Mouse (Mus musculus): ENCODE results near the gene Cnga1. TPM values are rescaled to one million over a fixed set of nuclear protein-coding genes. Genes with fewer than 3 reads are reported as not detected.

Cnga1 gene
- polyA plus RNA-seq, 1 experiment from 2014 or later = not detected

DNA sequence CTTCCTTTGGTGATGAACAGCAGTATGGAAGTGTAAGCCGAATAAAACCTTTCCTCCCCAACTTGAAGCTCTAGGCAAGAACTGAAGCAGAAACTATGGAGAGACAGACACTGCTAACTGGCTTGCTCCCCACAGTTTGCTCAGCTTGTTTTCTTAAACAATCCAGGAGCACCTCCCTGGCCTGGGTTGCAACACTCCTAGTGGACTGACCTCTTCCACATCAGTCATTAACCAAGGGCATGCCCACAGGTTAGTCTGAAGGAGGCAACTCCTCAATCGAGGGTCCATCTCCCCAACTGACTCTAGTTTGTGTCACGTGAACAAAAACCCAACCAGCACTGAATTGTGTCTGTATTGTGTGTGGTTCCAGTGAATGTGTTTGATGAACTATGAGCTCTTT lies 20.8 kb upstream of the Cnga1 start:
- H3K36me3 ChIP-seq (ENCODE audit: control insufficient read depth, insufficient read depth, low read length) = no peaks in the 10 kb centered on the region
- H3K4me1 ChIP-seq (ENCODE audit: control insufficient read depth, insufficient read depth, low read length) = no peaks in the 10 kb centered on the region
- no peak overlapping the region for H3K4me3 ChIP-seq (replicated peaks; ENCODE audit: low read length)
- no peak overlapping the region for H3K4me2 ChIP-seq (ENCODE audit: low read depth, low read length)
- no peaks in the 10 kb centered on the region for H3K9me3 ChIP-seq (replicated peaks; ENCODE audit: control insufficient read depth, low read length)
- WGBS = 52% methylated on average over 3 of the region's 3 CpGs
- ATAC-seq (ENCODE audit: insufficient read depth, low FRiP score) = no peak
- no peaks in the 10 kb centered on the region for H3K27me3 ChIP-seq (ENCODE audit: control insufficient read depth, insufficient read depth, low read length)
- H3K9ac ChIP-seq (ENCODE audit: low read length) = no peak overlapping the region
- H3K27ac ChIP-seq (ENCODE audit: low read length) = no peak overlapping the region

DNA sequence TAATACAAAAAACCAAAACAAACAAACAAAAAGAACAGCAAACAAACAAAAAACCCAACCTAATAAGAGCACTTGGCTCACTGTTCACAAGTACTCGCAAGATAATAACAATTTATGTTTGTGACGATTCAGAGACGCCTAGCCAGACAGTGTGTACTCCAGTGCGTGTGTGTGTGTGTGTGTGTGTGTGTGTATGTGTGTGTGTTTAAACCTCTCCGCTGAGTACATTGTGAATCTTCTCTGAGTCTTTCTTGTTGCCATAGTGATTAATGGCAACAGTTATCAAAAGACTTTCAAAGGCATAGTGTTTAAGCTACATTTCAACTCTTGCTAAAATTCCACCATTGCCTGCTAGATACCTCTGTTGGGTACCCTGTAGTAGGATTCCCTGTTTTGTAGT lies 20.1 kb upstream of the Cnga1 start:
- Histone ChIP-seq H3K9me3 (replicated peaks; ENCODE audit: control insufficient read depth, low read length) (no peaks in the 10 kb centered on the region), H3K36me3 (ENCODE audit: control insufficient read depth, insufficient read depth, low read length) (no peaks in the 10 kb centered on the region), H3K9ac (ENCODE audit: low read length) (no peak overlapping the region), H3K4me3 (replicated peaks; ENCODE audit: low read length) (no peak overlapping the region), H3K27me3 (ENCODE audit: control insufficient read depth, insufficient read depth, low read length) (no peaks in the 10 kb centered on the region), H3K27ac (ENCODE audit: low read length) (no peak overlapping the region), H3K4me1 (ENCODE audit: control insufficient read depth, insufficient read depth, low read length) (no peaks in the 10 kb centered on the region), H3K4me2 (ENCODE audit: low read depth, low read length) (no peak overlapping the region)
- WGBS = 81% methylated on average over 5 of the region's 5 CpGs
- no peak for ATAC-seq (ENCODE audit: insufficient read depth, low FRiP score)

- ATAC-seq (ENCODE audit: insufficient read depth, low FRiP score) = no peak
- Histone ChIP-seq H3K4me3 (replicated peaks; ENCODE audit: low read length) (no peak overlapping the region), H3K9me3 (replicated peaks; ENCODE audit: control insufficient read depth, low read length) (no peaks in the 10 kb centered on the region), H3K27ac (ENCODE audit: low read length) (no peak overlapping the region), H3K27me3 (ENCODE audit: control insufficient read depth, insufficient read depth, low read length) (no peaks in the 10 kb centered on the region), H3K36me3 (ENCODE audit: control insufficient read depth, insufficient read depth, low read length) (no peaks in the 10 kb centered on the region), H3K4me1 (ENCODE audit: control insufficient read depth, insufficient read depth, low read length) (no peaks in the 10 kb centered on the region), H3K9ac (ENCODE audit: low read length) (no peak overlapping the region), H3K4me2 (ENCODE audit: low read depth, low read length) (no peak overlapping the region)
- 75% methylated on average over 6 of the region's 6 CpGs for WGBS
These were observed 17.1 kb upstream of the Cnga1 start for GRCm38 (mm10) chr5:72661051-72661781.

DNA sequence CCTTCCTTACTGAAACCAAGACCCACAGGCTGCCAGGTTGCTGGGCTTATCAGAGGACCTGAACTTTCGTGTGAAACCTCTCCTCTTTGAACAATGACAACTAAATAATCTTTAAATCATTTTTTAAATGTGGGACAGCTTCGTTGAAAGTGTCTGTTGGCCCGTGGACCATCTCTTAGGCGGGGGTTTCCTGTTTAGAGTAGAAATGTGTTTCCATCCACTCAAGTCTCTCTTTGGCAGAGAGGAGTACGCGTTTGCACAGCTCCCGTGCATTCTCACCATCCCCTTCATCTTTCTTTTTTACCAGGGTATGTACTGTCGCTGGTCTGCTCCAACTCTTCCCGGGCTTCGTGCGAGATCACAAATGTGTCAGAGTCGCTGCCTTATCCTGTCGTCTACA lies 14.3 kb upstream of the Cnga1 start:
- no peak overlapping the region for H3K9ac ChIP-seq (ENCODE audit: low read length)
- H3K4me3 ChIP-seq (replicated peaks; ENCODE audit: low read length) = no peak overlapping the region
- no peak overlapping the region for H3K27ac ChIP-seq (ENCODE audit: low read length)
- ATAC-seq (ENCODE audit: insufficient read depth, low FRiP score) = no peak
- no peaks in the 10 kb centered on the region for H3K36me3 ChIP-seq (ENCODE audit: control insufficient read depth, insufficient read depth, low read length)
- H3K9me3 ChIP-seq (replicated peaks; ENCODE audit: control insufficient read depth, low read length) = no peaks in the 10 kb centered on the region
- H3K27me3 ChIP-seq (ENCODE audit: control insufficient read depth, insufficient read depth, low read length) = no peaks in the 10 kb centered on the region
- H3K4me1 ChIP-seq (ENCODE audit: control insufficient read depth, insufficient read depth, low read length) = no peaks in the 10 kb centered on the region
- H3K4me2 ChIP-seq (ENCODE audit: low read depth, low read length) = no peak overlapping the region
- WGBS = 76% methylated on average over 13 of the region's 13 CpGs

GRCm38 (mm10) chr5:72656270-72656791 lies 12.3 kb upstream of the Cnga1 start:
- no peaks in the 10 kb centered on the region for H3K4me1 ChIP-seq (ENCODE audit: control insufficient read depth, insufficient read depth, low read length)
- H3K9ac ChIP-seq (ENCODE audit: low read length) = no peak overlapping the region
- no peaks in the 10 kb centered on the region for H3K36me3 ChIP-seq (ENCODE audit: control insufficient read depth, insufficient read depth, low read length)
- WGBS = 51% methylated on average over 7 of the region's 7 CpGs
- ATAC-seq (ENCODE audit: insufficient read depth, low FRiP score) = no peak
- H3K27me3 ChIP-seq (ENCODE audit: control insufficient read depth, insufficient read depth, low read length) = no peaks in the 10 kb centered on the region
- H3K27ac ChIP-seq (ENCODE audit: low read length) = no peak overlapping the region
- no peak overlapping the region for H3K4me3 ChIP-seq (replicated peaks; ENCODE audit: low read length)
- H3K9me3 ChIP-seq (replicated peaks; ENCODE audit: control insufficient read depth, low read length) = no peaks in the 10 kb centered on the region
- H3K4me2 ChIP-seq (ENCODE audit: low read depth, low read length) = no peak overlapping the region

- Histone ChIP-seq H3K27me3 (ENCODE audit: control insufficient read depth, insufficient read depth, low read length) (no peaks in the 10 kb centered on the region), H3K4me1 (ENCODE audit: control insufficient read depth, insufficient read depth, low read length) (no peaks in the 10 kb centered on the region), H3K9me3 (replicated peaks; ENCODE audit: control insufficient read depth, low read length) (no peaks in the 10 kb centered on the region), H3K4me2 (ENCODE audit: low read depth, low read length) (no peak overlapping the region), H3K9ac (ENCODE audit: low read length) (no peak overlapping the region), H3K36me3 (ENCODE audit: control insufficient read depth, insufficient read depth, low read length) (no peaks in the 10 kb centered on the region), H3K27ac (ENCODE audit: low read length) (no peak overlapping the region), H3K4me3 (replicated peaks; ENCODE audit: low read length) (no peak overlapping the region)
- peak; percentile 30; the same call in 1 of the 2 replicates for ATAC-seq (ENCODE audit: insufficient read depth, low FRiP score)
- WGBS = 47% methylated on average over 10 of the region's 10 CpGs
These were observed 9.1 kb upstream of the Cnga1 start for GRCm38 (mm10) chr5:72653068-72653674.

DNA sequence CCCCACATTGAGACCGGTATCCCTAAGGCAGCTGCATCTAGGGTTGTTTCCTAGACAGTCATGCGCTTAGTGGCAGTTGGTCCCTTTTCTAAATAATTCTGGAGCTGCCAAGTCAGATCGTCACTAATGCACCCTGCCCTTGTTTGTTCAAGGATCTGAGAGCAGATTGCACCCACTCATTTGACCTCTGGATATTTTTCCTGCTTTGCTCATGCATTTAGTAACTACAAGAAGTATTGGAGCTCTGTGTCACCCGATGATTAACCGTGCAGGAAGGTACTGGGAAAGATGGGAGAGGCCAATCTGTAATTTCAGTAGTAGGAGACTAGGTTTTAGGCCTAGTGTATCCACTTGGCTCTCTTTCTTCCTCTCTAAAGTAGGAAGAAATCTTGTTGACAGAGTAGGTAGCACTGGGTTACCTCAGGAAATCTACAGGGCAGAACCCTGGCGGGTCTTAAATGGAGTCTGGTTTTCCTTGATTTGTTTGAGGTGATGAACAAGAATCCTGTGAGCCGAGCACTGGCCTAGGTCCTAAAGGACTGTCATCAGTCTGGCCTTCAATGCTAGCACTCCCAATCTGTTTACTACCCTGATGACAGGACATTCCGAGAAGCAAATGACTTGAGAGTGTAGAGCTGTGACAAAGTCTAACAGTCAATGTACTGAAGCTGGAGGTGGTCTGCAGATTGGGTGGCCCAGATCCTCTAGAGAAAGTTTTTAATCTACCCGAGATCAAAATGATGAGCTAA lies 5.1 kb upstream of the Cnga1 start:
- H3K27me3 ChIP-seq (ENCODE audit: control insufficient read depth, insufficient read depth, low read length) = 0 out of 2 replicates have a peak, but pooled peaks cover 3% of the 10 kb centered on the region
- WGBS = 68% methylated on average over 9 of the region's 9 CpGs
- ATAC-seq (ENCODE audit: insufficient read depth, low FRiP score) = peak; percentile 28; the same call in 1 of the 2 replicates
- peak overlapping the region; percentile 55 for H3K4me3 ChIP-seq (replicated peaks; ENCODE audit: low read length)
- peak overlapping the region; percentile 29 for H3K27ac ChIP-seq (ENCODE audit: low read length)
- no peaks in the 10 kb centered on the region for H3K36me3 ChIP-seq (ENCODE audit: control insufficient read depth, insufficient read depth, low read length)
- H3K4me2 ChIP-seq (ENCODE audit: low read depth, low read length) = peak overlapping the region; percentile 61
- no peaks in the 10 kb centered on the region for H3K9me3 ChIP-seq (replicated peaks; ENCODE audit: control insufficient read depth, low read length)
- no peak overlapping the region for H3K9ac ChIP-seq (ENCODE audit: low read length)
- H3K4me1 ChIP-seq (ENCODE audit: control insufficient read depth, insufficient read depth, low read length) = peaks cover 5% of the 10 kb centered on the region; the same call in 1 of the 2 replicates

- Histone ChIP-seq H3K9me3 (replicated peaks; ENCODE audit: control insufficient read depth, low read length) (no peaks in the 10 kb centered on the region), H3K27me3 (ENCODE audit: control insufficient read depth, insufficient read depth, low read length) (0 out of 2 replicates have a peak, but pooled peaks cover 3% of the 10 kb centered on the region), H3K4me2 (ENCODE audit: low read depth, low read length) (peak overlapping the region; percentile 61), H3K9ac (ENCODE audit: low read length) (peak overlapping the region; percentile 67), H3K27ac (ENCODE audit: low read length) (peak overlapping the region; percentile 28), H3K4me3 (replicated peaks; ENCODE audit: low read length) (peak overlapping the region; percentile 55), H3K4me1 (ENCODE audit: control insufficient read depth, insufficient read depth, low read length) (peaks cover 5% of the 10 kb centered on the region; the same call in 1 of the 2 replicates), H3K36me3 (ENCODE audit: control insufficient read depth, insufficient read depth, low read length) (no peaks in the 10 kb centered on the region)
- WGBS = 7% methylated on average over 18 of the region's 18 CpGs
- peak; percentile 34; the same call in 1 of the 2 replicates for ATAC-seq (ENCODE audit: insufficient read depth, low FRiP score)
These were observed 4.0 kb upstream of the Cnga1 start for GRCm38 (mm10) chr5:72647958-72648595.
